Mouse (Mus musculus): Measurements from ENCODE around the gene Psmd7. TPM values are rescaled to one million over a fixed set of nuclear protein-coding genes. Genes with fewer than 3 reads are reported as not detected.

The Psmd7 gene
- polyA plus RNA-seq, 1 experiment from 2014 or later = 237 TPM

MicroRNAs within 50 kb of the gene (microRNA counts, 519-probe panel; counts per million panel counts)
- 2,781 counts per million, percentile 83 among the panel's probes with 10 or more counts for microRNA mmu-miR-140

Small RNA genes within 50 kb of the gene (microRNA-seq; reads per million reads assigned to microRNA genes)
- 4,718 reads per million, percentile 91 among the genes with 10 or more reads in this experiment for gene Mir140

Other genes starting within 250 kb of the Psmd7 start
- gene Nqo1, start 185.3 kb downstream of the Psmd7 start, polyA plus RNA-seq (2015; fragmentation: Nextera tagmentation; extraction: Ambion mirVana) = 5.3 and 7.1 TPM in 2 replicates
- 67.8 and 73.1 TPM in 2 replicates for gene Nob1, start 163.4 kb downstream of the Psmd7 start, polyA plus RNA-seq (2015; fragmentation: Nextera tagmentation; extraction: Ambion mirVana)
- 39.0 and 42.7 TPM in 2 replicates for gene Wwp2, start 152.1 kb downstream of the Psmd7 start, polyA plus RNA-seq (2015; fragmentation: Nextera tagmentation; extraction: Ambion mirVana)

Data from midbrain, embryonic 16.5 days (tissue).